Mouse (Mus musculus) right cerebral cortex, postnatal 10 days (tissue): ENCODE measurements at regions not wholly inside any gene's neighbourhood (a gene's known extent, or its start where the extent isn't known, plus 50 kb on each side); places are given as distances from the start of the nearest gene placed in this dataset.

ENCODE experiments used
- DNase-seq, 2 experiments: peaks; one replicate each; pipeline ENCODE4 v3.0.0; 2021; ENCODE audit warnings: low spot score in 2 of 2

DNA sequence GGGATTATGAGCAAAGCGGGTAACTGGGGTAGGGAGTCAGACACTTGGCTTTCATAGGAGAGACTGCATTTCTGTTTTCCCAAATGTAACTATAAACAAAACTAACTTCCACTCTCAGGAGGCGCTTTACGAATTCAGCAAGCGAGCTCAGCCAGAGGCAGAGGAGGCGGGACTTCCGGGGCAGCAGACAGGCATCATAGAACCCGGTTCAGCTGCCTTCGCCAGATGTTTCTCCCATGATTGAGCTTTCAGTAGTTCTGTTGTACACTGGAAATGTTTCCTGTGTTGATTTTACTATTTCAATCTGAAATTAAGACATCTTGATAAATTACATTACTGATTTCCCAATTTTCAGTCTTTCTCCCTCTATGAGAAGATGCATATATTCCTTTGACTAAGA lies 92.9 kb downstream of the Zfp365 start:
- DNase-seq = no peak

DNA sequence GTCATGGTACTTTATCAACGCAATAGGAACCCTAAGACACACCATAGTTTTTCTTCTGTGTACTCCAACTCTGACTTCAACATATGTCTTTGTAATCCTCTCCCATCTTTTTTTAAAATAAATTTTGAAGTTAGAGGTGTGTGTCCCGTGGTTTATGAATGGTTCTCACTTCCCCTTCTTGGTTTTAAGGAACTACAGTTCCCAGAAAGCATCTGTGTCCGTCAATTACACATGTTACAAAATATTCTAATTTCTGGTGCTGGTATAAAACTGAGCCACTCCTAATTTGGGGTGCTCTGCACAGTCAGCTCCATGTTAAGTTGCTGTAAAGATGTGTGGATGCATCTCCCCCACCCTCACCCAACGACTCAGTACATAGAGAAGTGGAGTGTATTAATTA lies 98.6 kb downstream of the Zfp365 start:
- DNase-seq = no peak

DNA sequence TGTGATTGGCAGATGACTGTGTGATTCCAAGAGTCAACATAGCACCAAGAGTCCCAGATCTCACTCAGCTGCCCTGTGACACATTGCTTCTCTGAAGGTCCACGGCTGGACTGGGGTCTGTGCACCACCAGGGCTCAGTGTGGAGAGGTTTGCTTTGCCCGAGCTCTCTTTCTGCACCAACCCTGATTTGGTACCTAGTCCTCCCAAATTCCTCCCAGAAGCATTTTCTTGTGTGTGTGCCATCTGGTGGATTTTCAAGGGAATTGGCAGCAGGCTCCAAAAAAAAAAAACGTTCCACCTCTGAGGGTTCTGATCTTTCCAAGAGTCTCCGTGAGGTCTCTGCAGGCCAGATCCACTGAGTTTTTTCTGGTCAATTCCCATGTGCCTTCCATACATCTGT lies 107.3 kb downstream of the Zfp365 start:
- peak; percentile 30 to 34 for DNase-seq

DNA sequence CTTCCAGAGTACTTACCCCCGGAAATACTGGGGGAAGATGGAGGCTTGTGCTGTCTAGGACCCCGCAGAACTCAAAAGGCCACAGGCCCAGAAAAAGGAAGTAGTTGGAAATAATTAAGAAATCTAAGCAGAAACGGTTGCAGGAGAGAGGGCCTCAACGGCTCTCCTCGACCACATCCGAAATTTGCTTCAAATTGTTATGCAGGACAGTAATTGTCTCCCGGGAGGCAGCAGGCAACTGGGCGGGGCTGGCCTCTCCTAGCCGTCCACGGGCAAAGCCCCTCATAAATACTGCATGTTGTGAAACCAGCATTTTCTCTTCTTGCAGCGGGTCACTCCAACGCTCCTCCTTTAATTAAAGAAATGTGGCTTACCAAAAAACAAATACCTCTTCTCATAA lies 107.8 kb downstream of the Zfp365 start:
- DNase-seq = no peak

DNA sequence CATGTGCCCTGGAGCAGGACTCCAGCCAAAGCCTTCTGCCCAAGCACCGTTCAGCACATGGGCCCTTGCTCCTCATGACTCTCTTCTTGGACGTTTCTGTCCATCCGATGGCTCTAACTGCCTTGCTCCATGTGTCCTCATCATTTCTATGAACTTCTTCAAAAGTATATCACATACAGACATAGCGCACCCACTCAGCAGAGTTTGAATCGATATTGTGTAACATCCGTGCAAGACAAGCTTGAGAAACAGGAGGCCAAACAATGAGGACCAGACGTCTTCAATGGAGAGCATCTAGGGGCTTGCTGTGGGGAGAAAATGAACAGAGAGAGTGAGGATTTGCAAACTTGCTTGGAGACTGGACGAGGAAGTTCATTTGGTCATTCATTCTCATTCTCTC lies 110.3 kb downstream of the Zfp365 start:
- no peak for DNase-seq

DNA sequence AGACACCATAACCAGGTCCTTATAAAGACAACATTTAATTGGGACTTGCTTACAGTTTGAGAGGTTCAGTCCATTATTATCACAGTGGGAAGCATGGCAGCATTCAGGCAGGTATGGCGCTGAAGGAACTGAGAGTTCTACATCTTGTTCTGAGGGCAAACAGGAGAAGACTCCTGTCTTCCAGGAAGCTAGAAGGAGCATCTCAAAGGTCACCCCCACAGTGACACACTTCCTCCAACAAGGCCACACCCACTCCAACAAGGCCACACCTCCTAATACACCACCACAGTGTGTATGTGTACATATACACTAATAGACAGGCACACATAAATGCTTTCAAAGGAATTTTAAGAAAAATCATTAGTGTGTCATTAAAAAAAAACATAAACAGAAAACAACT lies 110.8 kb downstream of the Zfp365 start:
- no peak for DNase-seq

DNA sequence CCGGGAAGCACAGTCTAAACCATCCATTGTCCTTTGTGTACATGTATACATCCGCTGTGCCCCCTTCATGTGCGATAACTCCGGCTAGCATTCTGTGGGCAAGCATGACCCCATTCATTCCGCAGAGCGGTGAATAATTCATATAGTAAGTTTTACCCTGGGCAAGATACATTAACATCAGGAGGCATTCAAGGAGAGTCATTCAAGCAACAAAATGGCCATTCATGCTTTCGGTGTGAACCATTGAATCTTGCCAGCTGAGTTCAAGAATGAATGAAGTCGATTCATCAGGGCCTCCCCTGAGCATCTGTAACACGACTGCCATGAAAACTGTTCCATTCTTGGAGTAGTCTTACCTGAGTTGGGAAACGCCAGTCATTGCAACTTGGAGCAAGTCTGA lies 113.5 kb downstream of the Zfp365 start:
- no peak for DNase-seq

DNA sequence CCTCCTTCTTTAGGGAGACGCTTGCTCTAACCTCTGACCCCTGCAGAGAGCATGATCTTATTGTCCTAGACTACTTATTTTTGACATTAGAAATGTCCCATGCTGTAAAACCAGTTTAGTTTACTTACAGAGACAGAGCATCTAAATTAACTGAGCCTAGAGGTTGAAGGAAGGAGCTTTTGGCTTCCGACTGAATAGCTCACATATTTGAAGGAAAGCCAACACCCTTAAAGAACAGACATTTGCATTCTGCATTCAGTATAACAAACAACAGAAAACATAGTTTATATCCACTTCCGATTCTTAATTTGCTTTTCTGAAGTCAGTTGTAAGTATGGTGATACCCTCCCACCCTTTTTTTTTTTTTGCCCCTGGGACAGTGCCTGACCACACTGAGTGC lies 119.3 kb downstream of the Zfp365 start:
- no peak for DNase-seq

DNA sequence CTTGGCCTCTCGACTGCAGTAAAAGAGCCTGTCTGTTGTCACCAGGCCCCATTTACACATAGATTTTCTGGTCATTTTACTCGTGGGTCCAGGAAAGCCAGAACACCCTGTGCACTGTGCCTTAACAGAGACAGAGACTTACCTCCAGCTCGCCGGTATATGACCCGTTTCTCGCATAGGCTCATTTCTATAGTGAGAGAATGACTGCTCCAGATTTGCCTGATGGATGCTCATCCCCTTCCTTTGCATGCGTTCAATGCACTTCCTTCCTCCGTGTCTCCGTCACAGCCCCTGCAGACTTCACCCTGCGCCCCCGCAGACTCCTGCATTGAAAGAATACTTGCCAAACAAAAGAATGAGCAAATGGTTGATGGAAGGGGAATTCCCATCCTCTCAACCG lies 122.8 kb downstream of the Zfp365 start:
- DNase-seq = no peak

DNA sequence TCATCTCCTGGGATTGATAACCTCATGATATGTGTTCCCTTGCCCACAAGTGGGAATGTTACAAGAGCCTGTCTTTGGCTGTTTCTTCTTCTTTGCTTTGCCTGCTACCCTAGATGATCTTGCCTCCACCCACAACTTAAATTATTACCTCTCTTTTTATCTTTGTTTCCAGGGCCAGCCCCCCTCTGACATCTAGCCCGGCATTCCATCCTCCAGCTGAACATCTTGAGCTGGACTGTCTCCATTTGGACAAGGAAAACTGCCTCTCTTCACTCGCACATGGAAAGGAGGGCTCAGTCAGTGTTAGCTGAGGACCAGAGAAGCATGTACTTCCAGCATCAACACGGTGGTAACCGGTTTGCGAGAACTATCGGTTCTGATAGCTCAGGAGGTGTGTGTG lies 124.3 kb downstream of the Zfp365 start:
- no peak for DNase-seq

DNA sequence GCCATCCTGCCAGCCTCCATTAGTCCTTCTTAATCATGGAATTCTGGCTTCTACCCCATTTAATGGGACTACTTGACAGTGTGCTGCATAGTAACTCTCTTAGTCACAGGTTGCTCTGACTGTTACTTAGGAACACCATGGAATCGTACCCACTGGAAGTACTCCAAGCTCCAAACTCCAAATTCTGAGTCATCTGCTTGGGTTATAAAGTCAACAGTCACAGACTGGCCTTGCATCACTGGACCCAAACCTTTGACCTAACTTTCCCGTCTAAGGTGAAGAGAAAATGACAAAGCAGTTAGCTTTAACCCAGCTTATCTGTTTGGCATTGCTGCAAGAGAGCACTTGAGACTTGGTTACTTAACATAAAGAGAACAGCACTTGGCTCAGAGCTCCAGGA lies 126.9 kb downstream of the Zfp365 start:
- no peak for DNase-seq

DNA sequence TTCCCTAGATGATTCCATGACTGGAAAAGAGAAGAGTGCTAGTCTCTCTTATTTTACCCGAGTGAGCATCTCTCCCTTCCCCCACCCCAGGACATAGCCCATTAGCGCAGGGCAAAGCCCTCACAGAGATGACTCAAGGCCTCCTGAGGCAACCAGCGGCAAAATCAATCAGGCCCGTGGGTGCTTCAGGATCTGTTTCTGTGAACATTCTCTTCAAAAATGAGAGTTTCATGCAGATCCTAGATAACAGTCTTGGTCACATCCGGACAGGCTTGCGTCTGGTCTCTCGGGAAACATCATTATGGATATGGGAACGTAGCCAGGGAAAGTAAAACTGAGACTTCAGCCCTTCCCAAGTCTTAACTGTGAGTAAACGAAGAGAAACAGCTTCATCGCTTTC lies 134.1 kb downstream of the Zfp365 start:
- DNase-seq = no peak

DNA sequence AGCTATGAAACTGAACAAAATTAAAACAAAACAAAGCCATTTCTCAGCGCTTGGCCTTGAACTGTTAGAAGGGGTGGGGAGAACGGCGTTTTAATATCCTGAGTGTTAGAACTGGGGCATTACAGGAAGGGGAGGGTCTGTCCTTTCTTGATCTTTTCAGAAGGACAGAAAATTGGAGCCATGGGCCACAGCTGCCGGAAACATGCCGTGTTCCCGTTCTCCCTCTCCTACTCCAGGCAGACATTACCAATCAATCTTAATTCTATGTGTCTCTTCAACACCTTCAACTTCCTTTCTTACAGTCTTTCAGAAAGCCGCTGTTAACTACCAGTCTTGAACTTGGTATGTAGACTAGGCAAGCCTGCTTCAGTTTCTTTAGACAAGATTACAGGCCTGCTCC lies 134.7 kb downstream of the Zfp365 start:
- DNase-seq = no peak

DNA sequence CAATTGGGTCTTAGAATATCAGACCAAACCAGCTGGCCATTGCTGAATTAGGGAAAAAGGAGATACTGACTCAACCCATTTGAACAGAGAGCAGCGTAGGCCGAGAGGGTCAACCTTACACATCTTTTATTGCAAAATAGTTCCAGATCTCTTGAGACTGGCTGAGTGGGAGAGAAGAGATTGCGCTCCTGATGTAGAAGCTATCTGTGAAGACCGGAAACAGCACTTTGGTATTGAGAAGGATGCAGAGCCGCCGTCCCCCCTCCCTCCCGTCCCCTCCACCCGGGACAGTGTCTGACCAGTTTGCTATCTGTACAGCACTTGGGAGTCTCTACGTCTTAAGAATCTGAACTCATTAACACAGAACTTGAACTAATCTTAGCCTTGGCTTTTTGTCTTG lies 135.6 kb downstream of the Zfp365 start:
- no peak for DNase-seq

DNA sequence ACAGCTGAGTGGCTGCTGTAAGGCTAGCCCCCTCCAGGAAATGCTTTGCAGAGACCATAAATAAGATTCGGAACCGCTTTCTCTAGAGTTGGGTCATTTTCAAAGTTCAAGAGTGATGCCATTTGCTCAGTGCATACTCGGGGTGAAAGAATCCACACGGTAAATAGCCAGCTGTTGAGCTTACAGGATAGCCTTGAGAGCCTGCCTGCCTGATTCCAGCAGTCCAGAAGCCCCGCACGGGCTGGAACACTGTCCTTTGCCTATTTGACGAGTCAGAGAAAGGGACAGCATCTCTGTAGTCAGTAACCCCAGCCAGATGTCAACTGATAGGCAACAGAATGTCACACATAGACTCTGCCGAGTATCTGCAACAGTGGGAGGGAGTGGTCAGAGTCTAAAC lies 140.7 kb downstream of the Zfp365 start:
- DNase-seq = no peak

DNA sequence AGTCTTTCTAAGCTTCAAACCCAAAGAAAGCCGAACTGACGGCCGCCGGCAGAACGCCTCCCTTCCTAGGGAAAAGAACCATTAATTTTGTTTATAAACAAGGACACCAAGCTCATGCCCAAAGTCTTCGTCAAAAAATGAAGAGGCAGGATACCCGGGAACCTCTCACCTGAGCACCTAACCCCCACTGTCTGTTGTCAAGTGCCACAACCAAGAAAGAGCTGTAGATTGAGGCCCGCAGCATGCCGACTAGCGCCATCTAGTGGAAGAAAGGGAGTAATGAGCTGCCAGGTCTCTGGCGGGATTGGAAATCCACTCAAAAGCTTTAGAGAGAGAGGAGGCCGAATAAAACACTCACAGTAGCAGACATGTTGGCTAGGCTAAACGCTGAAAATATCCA lies 146.4 kb downstream of the Zfp365 start:
- peak; percentile 42 to 58 for DNase-seq

DNA sequence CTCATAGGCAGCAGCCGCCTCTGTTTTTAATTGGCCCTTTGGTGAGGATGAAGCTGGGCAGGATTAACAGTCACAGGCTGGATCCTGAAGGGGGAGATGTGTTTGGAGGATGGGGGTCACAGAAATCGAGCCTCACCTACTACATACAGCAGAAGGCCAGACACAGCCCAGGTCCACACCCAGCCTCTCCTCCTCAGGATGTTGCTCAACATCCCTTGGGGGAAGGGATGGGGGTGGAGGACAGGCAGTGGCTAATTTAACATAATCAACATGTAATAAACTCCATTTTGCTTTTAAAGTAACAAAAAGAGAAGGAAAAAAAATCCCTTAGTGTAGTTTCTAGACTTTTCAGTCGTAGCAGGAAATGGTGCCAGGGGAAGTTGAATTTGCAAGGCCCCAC lies 152.0 kb downstream of the Zfp365 start:
- DNase-seq = no peak

DNA sequence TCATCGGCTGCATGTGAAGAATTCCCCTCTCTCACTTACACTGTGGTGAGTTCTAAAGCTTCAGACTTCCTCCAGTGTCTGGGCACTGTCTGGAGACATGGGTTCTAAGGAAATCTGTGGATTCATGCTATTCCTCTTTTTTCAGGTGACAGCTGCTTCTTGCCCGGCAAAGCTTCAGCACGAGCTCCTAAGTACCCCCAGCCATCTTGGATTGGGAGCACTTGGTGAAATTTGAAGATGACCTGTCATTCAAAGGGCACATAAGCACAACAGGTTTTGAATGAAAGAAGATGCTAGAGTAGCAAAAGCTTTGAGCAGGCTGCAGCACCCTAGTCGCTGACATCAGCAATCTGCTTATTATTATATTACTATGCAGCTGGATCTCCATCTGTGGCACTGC lies 164.3 kb downstream of the Zfp365 start:
- DNase-seq = no peak

DNA sequence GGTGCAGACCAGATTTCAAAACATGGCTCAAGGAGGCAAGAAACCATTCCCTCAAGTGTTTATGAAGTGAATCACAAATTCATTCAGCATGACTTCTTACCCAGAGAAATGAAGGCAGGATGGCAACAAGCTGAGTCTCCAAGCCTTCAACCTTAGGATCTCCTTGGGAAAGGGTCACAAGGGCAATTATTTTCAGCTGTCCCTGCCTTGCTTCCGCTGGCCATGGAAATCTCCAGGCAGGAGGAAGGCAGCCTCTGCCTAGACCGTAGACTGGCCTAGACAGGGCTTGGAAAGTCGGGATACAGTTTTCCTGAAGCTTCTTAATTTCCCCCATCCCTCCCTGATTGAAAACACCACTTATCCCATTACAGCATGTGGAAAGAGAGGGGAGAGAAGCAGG lies 165.0 kb downstream of the Zfp365 start:
- DNase-seq = no peak

DNA sequence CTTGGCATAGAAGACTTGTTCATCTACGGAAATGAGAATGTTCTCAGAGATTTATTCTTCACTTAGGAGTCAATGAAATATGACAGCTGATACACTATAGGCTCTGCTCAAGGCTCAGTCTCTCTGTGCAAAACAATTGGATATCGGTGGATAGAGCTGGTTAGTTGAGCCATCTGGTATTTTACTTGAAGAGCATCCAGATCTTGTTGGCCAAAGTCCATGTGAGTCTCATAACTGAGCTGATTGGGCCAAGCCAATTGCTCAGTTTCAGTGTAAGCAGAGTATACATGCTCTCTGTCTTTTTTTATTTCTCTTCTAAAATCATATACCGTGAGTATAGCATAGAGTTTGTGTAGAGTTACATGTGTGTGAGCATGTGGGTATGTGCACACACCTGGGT lies 166.3 kb downstream of the Zfp365 start:
- DNase-seq = peak; percentile 32 to 38

DNA sequence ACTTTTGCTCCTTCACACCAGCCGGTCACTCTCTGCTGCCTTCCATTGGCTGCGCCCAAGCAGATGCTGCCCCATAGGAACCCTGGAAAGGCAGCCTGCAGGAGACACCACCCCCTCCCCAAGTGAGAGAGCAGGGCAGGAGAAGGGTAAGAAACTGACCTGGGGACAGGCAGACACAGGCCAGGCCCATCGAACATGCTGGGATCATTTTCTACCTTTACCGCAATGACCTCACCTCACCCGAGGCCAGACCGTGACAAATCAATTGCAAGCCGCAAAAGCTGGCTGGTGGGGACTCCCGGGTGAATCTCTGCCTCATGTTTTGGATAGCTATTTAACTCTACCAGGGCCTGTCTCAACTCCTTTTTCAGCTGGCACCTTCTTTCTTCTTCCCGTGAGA lies 168.9 kb downstream of the Zfp365 start:
- no peak for DNase-seq

DNA sequence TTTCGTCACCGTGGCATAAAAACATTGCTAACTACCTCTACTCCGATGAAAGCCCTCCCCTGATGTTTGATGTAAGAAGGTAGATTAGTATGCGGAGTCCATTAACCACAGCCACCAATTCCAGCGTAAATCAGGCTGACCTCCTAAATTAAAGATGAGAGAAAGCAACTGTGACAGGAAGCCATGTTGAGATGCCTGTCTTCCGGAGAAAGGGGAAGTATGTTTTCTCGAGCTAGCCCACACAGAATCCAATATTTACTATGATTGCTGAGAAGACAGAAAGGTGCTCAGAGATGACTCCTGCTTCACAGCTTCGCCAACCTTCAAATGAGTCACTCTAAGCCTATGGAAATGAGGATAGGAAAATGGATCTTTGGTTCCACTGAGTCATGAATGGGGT lies 169.6 kb downstream of the Zfp365 start:
- no peak for DNase-seq

DNA sequence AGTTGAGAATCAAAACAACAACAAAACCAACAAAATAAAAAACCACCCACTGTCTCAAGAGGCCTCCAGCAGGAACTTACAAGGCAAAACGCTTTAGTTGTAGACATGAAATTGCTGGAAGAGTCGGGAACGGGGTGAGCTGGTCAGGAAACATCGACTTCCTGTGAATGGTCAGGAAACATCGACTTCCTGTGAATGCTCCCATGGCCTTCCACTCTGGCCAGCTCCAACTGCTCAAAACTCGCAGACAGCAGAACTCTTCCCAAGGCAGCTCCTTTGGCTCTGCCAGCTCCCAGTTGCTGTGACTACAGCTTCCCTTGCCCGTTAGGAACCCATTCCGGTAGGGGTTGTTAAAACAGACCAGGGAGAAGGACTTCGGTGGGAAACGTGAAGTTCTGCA lies 170.2 kb downstream of the Zfp365 start:
- no peak for DNase-seq

DNA sequence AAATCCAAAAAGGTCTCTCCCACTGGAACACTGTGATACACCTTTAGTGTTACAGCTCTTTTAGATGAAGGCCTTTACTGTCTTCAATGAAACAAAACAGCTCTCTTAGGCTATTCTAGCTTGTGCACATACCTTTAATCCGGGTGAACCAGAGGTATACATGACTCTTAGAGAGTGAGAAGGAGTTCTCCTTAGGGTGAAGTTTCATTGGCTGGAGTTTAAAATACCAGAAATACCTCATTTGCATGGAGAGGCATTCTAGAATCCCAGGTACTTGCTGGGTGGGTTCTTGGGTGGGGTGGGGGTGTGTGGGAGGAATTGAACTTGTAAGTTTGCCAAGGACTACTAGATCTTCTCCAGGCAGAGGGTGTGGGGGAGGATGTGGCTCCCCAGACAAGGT lies 173.3 kb downstream of the Zfp365 start:
- no peak for DNase-seq

DNA sequence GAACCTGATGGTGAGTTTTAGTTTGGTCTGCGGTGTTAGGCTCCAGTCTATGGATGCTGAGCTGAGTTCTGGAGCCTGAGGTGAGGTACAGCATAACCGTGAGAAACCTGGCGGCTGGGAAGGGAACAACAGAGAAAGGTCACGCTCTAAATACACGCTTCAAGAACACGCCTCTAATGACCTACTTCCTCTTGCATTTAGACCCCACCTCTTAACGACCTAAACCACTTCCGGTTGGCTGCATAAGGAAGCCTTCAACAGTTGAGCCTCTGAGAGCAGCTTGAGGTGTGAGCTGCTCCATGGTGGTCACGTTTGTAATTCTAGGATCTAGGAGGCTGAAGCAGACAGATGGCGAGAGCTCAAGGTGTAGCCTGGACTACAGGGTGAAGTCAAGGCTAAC lies 175.8 kb downstream of the Zfp365 start:
- DNase-seq = no peak
